ENCODE assay signal across 13 mouse cellular contexts in the genomic region with DNA sequence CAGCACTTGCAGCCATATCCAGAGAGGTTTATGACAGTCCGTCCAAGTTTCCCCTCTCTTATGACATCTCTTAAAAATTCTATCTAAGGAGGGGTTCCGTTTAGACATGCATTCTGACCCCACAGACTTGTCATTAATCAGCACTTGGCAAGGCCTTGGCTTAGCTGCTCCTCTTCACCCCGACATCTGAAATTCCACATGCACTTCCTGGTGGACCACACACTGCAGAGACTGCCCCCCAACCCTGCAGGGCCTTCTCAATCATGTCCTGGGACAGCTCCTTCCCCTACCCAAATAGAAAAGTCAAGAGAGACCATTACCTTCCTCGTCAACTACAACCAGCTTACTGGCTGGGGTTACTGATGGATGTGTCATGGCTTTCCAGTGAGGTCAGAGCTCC.
"Had no signal": no experiment of that assay in that cellular context is flagged by ENCODE, and none has a peak within 500 bp of the region (broad histone marks: within the 10 kb centered on the region; RNA-seq: fewer than 3 reads in every experiment).

No protein-coding gene starts in this region.

- H3K4me2 ChIP-seq: hindbrain, embryonic 15.5 days; limb, embryonic 13.5 days; midbrain, embryonic 13.5 days had no signal

- H3K4me1 ChIP-seq: hindbrain, embryonic 15.5 days; midbrain, embryonic 13.5 days had no signal

- ATAC-seq: inflammation-experienced regulatory T-cells, adult 6 months; intestine, postnatal 0 days; midbrain, embryonic 13.5 days had no signal

- H3K9ac ChIP-seq: hindbrain, embryonic 15.5 days; limb, embryonic 13.5 days; liver, embryonic 14.5 days; midbrain, embryonic 13.5 days had no signal

- DNase-seq: left cerebral cortex, postnatal 4 days; lung, adult 18-20 months; right cerebral cortex, postnatal 4 days; spleen, adult 18-20 months; thymus, adult 18-20 months; thymus, postnatal 14 days had no signal

- H3K36me3 ChIP-seq: hindbrain, embryonic 15.5 days; limb, embryonic 13.5 days; midbrain, embryonic 13.5 days had no signal

- H3K9me3 ChIP-seq: hindbrain, embryonic 15.5 days; limb, embryonic 13.5 days; midbrain, embryonic 13.5 days had no signal

- H3K27me3 ChIP-seq: hindbrain, embryonic 15.5 days; limb, embryonic 13.5 days; midbrain, embryonic 13.5 days had no signal

- H3K27ac ChIP-seq: hindbrain, embryonic 15.5 days; layer of hippocampus, adult 2 months; limb, embryonic 13.5 days; liver, embryonic 14.5 days; midbrain, embryonic 13.5 days had no signal

- H3K4me3 ChIP-seq: hindbrain, embryonic 15.5 days; layer of hippocampus, adult 2 months; limb, embryonic 13.5 days; midbrain, embryonic 13.5 days had no signal
